Mouse (Mus musculus): ENCODE data around the gene Ier5.
A peak's percentile ranks its signal among the peaks of the same experiment; 100 is the strongest.

The Ier5 gene

GRCm38 (mm10) chr1:155099280-155099848, at the start of gene Ier5:
TSS of gene Ier5 (minus strand) at chr1:155099636.
- DNase-seq (ENCODE audit: low read depth, low spot score), result peak; percentile 84

- no peak for DNase-seq (ENCODE audit: low read depth, low spot score)
Measured at GRCm38 (mm10) chr1:155147228-155147627, 47.8 kb upstream of the Ier5 start.

GRCm38 (mm10) chr1:155146572-155146980, 47.1 kb upstream of the Ier5 start, which contains the start of gene Mr1:
TSS of gene Mr1 (minus strand) at chr1:155146814.
- DNase-seq (ENCODE audit: low read depth, low spot score), result no peak

GRCm38 (mm10) chr1:155145620-155146019, 46.2 kb upstream of the Ier5 start:
- DNase-seq (ENCODE audit: low read depth, low spot score), result no peak

GRCm38 (mm10) chr1:155140076-155140475, 40.6 kb upstream of the Ier5 start:
- peak; percentile 45 for DNase-seq (ENCODE audit: low read depth, low spot score)

- no peak for DNase-seq (ENCODE audit: low read depth, low spot score)
Measured at GRCm38 (mm10) chr1:155138795-155139194, 39.4 kb upstream of the Ier5 start.

- no peak for DNase-seq (ENCODE audit: low read depth, low spot score)
Measured at GRCm38 (mm10) chr1:155134866-155135265, 35.4 kb upstream of the Ier5 start.

GRCm38 (mm10) chr1:155127429-155127934, 28.0 kb upstream of the Ier5 start:
- no peak for DNase-seq (ENCODE audit: low read depth, low spot score)

GRCm38 (mm10) chr1:155126716-155127115, 27.3 kb upstream of the Ier5 start:
- DNase-seq (ENCODE audit: low read depth, low spot score), result no peak

GRCm38 (mm10) chr1:155124397-155124796, 25.0 kb upstream of the Ier5 start:
- DNase-seq (ENCODE audit: low read depth, low spot score), result no peak

GRCm38 (mm10) chr1:155121977-155122939, 22.8 kb upstream of the Ier5 start:
- DNase-seq (ENCODE audit: low read depth, low spot score), result no peak

GRCm38 (mm10) chr1:155119719-155120118, 20.3 kb upstream of the Ier5 start:
- DNase-seq (ENCODE audit: low read depth, low spot score), result no peak

GRCm38 (mm10) chr1:155113946-155114345, 14.5 kb upstream of the Ier5 start:
- no peak for DNase-seq (ENCODE audit: low read depth, low spot score)

GRCm38 (mm10) chr1:155112875-155113274, 13.4 kb upstream of the Ier5 start:
- no peak for DNase-seq (ENCODE audit: low read depth, low spot score)

- no peak for DNase-seq (ENCODE audit: low read depth, low spot score)
Measured at GRCm38 (mm10) chr1:155112118-155112517, 12.7 kb upstream of the Ier5 start.

- no peak for DNase-seq (ENCODE audit: low read depth, low spot score)
Measured at GRCm38 (mm10) chr1:155111491-155111890, 12.1 kb upstream of the Ier5 start.

GRCm38 (mm10) chr1:155109387-155110350, 10.2 kb upstream of the Ier5 start:
- DNase-seq (ENCODE audit: low read depth, low spot score), result no peak

GRCm38 (mm10) chr1:155108412-155108811, 9.0 kb upstream of the Ier5 start:
- DNase-seq (ENCODE audit: low read depth, low spot score), result no peak

GRCm38 (mm10) chr1:155107843-155108242, 8.4 kb upstream of the Ier5 start:
- DNase-seq (ENCODE audit: low read depth, low spot score), result no peak

- no peak for DNase-seq (ENCODE audit: low read depth, low spot score)
Measured at GRCm38 (mm10) chr1:155106310-155106709, 6.9 kb upstream of the Ier5 start.

GRCm38 (mm10) chr1:155103991-155104390, 4.6 kb upstream of the Ier5 start:
- DNase-seq (ENCODE audit: low read depth, low spot score), result no peak
